Mouse (Mus musculus): ENCODE data around the gene 2410004P03Rik.

GRCm38 (mm10) chr12:16996281-16996680 is 15.2 kb downstream of the 2410004P03Rik start:
- TF ChIP-seq POLR2A (IDR thresholded peaks at IDR 0.05; ENCODE audit: low read depth, low read length), result no peak
- no peak for TF ChIP-seq CTCF (IDR thresholded peaks at IDR 0.05; ENCODE audit: extremely low read depth, insufficient read length, insufficient replicate concordance, low read depth, low read length)
